Mouse (Mus musculus) liver, adult 2 months (tissue): Measurements from ENCODE around the gene Actr8.

Source experiments
- CTCF ChIP-seq: fragments of 200-500 bp; IDR thresholded peaks from 2 replicates; pipeline ENCODE4 v1.5.1; 2011; ENCODE audit warnings: low read depth, low read length, control low read depth
- POLR2A ChIP-seq: fragments of 200-500 bp; IDR thresholded peaks from 2 replicates; pipeline ENCODE4 v1.6.1; 2011; ENCODE audit warnings: low read length, control low read depth; ENCODE audit not compliant: insufficient read depth; ENCODE audit errors: extremely low read depth

DNA sequence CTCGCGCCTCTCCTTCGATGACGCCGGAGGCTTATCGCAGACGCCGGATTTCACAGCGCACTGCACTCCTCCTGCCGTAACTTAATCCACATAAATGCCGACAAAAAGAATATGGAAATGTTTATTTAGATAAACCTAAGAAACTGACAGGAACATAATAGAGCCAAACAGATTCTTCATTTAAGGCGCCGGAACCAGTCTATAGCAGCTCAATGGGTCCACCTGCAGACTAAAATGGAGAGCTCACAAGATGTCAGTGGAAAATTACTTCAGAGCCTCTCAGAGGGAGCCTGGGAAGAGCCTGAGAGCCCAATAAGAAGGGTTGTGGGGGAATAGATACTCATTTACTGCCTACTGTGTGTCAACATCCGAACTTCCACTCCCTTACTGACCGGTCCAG, 40.7 kb upstream of the Actr8 start:
- TF ChIP-seq CTCF: no peak
- no peak for TF ChIP-seq POLR2A
